Mouse (Mus musculus): ENCODE results near the gene Ugt1a8. TPM values are rescaled to one million over a fixed set of nuclear protein-coding genes. Genes with fewer than 3 reads are reported as not detected.

Gene Ugt1a8
- polyA plus RNA-seq (2017; shearing (Covaris generic)): not detected

DNA sequence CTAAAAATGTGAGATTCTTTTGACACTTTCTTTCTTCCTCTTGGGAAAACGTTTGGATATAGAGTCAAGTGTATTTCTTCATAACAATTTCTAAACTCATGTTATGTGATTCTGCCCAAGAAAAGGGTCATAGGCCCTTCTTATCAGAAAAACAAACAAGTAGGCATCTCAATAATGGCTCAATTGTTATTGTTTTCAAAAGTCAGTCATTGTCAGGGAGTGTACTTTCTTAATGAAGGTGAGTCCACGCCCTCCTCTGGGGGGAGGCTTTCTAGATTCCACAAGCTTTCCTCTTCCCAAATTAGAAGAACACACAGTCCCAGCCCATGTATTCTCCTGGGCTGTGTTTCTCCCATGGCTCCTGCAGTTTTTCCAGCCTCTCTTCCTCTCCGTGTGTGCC, at the start of gene Ugt1a8:
TSS of gene Ugt1a8 (plus strand) at position 301 of the 400 bp plus-strand sequence.

DNA sequence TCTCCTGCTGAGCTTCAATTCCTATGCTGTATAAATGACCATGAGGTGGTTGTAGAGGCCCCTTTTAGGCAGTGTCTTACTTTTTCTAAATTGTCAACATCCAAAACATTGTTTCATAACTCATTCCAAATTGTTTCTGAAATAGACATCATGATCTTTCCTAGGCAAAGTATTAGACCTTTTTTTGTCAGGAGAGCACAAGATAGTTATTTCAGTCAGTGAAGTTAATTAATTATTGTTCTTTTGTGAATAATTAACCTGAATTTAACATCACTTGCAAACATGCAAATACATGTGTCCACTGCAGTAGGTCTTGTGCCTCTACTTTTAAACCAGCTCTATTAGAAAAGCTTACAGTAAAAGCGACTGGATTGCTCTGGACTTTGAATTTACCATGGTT, 32.5 kb upstream of the Ugt1a8 start, which contains the start of gene Ugt1a10:
TSS of gene Ugt1a10 (plus strand) at position 301 of the 400 bp plus-strand sequence.

DNA sequence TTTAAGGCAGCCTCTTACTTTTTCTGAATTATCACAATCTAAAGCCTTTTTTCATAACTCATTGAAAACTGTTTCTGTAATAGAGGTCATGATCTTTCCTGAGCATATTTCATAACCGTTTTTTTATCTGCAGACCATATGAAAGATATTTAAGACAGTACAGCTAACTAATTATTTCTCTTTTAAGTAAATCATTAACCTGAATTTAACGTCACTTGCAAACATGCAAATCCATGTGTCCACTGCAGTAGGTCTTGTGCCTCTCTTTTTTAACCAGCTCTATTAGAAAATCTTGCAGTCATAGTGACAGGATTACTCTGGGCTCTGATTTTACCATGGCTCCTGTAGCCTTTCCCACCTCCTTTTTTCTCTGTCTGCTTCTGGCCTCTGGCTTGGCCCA, 17.1 kb upstream of the Ugt1a8 start, which contains the start of gene Ugt1a9:
TSS of gene Ugt1a9 (plus strand) at position 306 of the 400 bp plus-strand sequence.

DNA sequence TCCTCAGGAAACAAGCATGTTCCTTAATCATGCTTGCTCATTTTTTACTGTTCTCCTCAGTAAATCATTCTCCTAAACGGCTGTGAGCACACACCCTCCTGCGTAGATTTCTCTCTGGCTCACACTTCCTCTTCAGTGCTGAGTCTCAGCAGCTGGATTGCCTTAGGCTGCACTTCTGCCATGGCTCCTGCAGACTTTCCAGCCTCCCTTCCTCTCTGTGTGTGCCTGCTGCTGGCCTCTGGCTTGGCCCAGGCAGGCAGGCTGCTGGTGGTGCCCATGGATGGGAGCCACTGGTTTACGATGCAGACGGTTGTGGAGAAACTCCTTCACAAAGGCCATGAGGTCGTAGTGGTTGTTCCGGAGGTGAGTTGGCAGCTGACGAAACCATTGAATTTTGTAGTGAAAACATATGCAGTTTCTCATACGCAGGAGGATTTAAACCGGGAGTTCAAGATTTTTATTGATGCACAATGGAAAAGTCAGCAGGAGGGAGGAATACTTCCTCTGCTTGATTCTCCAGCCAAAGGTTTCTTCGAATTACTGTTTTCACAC, 7.4 kb downstream of the Ugt1a8 start, which contains the start of gene Ugt1a7c:
TSS of gene Ugt1a7c (plus strand) at position 122 of the 552 bp plus-strand sequence.

DNA sequence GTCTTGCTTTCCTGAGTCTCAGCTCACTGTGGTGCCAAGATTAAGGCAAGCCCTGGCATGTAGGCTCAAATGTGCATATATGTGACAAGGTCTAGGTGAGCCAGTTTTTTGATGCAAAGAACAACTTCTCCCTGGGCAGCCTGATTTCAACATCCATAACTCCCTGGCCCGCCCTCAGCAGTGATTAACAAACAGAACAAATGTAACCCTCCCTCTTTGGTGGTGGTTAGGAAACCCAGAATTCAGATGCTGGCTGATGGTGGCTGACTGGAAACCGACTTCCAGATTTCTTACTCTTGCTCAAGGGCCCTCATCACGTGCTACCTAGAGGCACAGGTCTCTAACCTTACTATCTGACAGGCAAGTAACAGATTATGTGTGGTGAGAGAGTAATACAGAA, 15.4 kb downstream of the Ugt1a8 start, which contains the start of gene Ugt1a6b:
TSS of gene Ugt1a6b (plus strand) at position 234 of the 400 bp plus-strand sequence.

DNA sequence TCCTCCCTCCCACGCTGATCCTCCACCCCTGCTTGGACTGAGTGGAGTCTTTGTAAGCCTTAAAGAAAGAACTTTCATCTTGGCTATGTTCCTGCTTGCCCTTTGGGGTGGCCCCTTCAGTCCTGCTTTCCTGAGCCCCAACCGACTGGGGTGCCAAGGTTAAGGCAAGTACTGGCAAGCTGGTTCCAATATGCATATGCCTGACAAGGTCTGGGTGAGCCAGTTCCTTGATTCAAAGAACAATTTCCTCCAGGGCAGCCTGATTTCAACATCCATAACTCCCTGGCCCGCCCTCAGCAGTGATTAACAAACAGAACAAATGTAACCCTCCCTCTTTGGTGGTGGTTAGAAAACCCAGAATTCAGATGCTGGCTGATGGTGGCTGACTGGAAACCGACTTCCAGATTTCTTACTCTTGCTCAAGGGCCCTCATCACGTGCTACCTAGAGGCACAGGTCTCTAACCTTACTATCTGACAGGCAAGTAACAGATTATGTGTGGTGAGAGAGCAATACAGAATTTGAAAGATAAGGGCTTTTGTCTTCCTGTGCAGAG, 46.9 kb downstream of the Ugt1a8 start, which contains the start of gene Ugt1a6a:
TSS of gene Ugt1a6a (plus strand) at position 353 of the 555 bp plus-strand sequence.

DNA sequence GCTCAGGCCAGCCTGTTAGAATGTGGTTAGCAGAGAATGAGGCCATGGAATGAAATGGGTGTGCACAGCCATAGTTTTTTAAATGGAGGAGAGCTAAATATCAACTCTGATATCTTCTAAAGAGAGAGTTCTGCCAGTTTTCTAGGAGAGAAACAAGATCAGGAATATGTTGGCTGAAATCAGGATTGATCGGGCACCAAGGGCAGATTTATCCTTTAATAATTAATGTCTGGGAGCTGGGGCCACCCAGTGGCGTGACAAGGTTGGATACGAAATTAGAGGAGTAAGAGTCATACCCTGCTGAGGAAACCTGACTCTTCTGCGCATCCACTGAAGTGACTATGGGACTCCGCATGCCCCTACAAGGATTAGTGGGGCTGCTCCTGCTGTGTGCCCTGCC, 78.1 kb downstream of the Ugt1a8 start, which contains the start of gene Ugt1a5:
TSS of gene Ugt1a5 (plus strand) at position 302 of the 400 bp plus-strand sequence.

DNA sequence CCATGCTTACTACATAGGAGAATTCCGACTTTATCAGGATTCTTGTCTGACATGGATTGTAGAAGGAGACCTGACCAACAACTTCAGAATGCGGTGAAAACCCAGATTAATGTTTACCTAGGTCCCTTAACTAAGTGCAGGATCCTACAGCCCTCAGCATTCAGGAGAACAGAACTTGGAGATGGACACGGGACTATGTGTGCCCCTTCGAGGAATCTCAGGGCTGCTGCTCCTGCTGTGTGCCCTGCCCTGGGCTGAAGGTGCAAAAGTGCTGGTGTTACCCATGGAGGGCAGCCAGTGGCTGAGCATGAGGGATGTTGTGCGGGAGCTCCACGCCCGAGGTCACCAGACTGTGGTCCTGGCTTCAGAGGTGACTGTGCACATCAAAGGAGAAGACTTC, 112.8 kb downstream of the Ugt1a8 start, which contains the start of gene Ugt1a2:
TSS of gene Ugt1a2 (plus strand) at position 146 of the 400 bp plus-strand sequence.

DNA sequence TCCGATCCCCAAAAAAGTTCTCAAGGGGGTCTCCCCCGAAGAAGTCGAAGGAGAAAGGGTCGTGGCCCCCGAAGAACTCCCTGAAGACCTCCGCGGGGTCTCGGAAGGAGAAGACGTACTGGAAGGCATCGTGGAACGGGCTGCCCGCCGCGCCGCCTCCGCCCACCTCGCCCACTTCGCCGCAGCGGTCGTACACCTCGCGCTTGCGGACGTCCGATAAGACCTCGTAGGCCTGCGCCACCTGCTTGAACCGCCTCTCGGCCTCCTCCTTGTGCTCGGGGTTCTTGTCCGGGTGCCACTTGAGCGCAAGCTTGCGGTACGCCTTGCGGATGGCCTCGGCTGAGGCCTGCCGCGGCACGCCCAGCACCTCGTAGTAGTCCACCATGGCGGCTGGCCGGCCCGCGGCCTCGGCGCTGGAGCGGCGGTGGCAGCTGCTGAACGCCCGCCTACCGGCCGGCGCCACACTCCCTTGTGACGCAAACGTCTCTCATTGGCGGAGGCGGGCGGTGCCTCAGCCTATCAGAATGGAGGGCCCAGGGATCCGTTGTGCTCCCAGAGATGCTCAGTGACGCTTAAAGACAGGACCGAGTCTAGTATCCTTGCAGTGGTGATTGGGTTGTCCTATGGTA, 117.8 kb downstream of the Ugt1a8 start, which contains the start of gene Dnajb3:
TSS of gene Dnajb3 (minus strand) at position 489 of the 629 bp plus-strand sequence.

DNA sequence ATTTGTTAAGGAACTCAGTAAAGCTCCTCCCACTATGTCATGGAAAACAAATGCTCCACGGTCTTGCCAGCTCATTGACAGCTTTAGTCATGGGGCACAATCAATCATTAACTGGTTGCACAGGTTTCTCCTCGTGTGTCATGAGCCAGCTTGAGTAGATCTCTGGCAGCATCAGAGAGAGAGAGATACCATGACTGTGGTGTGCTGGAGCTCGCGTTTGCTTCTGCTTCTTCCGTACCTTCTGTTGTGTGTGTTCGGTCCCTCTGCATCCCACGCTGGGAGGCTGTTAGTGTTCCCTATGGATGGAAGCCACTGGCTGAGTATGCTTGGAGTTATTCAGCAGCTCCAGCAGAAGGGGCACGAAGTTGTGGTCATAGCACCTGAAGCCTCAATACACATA, 124.2 kb downstream of the Ugt1a8 start, which contains the start of gene Ugt1a1:
TSS of gene Ugt1a1 (plus strand) at position 148 of the 400 bp plus-strand sequence.

DNA sequence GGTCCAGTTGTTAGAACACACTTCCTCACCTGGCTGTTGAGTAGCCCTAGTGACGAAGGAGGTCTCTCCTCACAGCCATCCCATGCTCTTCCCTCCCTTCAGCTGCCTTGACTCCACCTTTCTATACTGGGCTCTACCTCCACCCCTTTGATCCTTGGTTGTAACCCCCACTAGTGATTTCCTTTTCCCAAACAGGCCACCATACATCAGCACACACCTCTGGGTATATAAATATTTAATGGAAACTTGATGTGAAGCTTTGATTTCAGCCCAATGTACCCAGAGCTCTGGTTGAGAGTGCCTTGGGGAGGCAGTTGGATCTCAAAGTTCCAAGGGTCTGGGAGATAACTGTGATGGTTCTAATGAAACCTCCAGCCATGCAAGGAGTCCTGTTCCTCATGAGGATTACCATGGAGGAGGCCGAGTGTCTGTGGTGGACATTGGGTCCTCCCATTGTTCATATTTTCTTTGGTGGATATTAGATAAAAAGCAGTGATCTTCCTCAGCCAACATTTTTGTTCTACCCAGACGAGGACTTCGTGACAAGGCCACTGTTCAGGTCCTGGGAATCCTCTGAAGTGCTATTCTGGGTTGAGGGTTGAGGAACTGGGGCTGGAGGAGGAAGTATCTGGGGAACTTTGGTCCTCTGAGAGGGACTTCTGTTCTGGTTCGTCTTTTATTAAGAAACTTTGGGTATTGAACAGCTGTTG, 139.2 kb downstream of the Ugt1a8 start, which contains the start of gene Mroh2a:
TSS of gene Mroh2a (plus strand) at position 317 of the 710 bp plus-strand sequence.

Other genes starting within 250 kb of the Ugt1a8 start
- gene Dgkd, start 234.5 kb upstream of the Ugt1a8 start, polyA plus RNA-seq (2017; shearing (Covaris generic)): 61.9 TPM
- 27.2 TPM for gene Usp40, start 79.3 kb upstream of the Ugt1a8 start, polyA plus RNA-seq (2017; shearing (Covaris generic))
- not detected for gene Ugt1a10, start 32.4 kb upstream of the Ugt1a8 start, polyA plus RNA-seq (2017; shearing (Covaris generic))
- not detected for gene Ugt1a9, start 17.0 kb upstream of the Ugt1a8 start, polyA plus RNA-seq (2017; shearing (Covaris generic))
- gene Ugt1a7c, start 7.2 kb downstream of the Ugt1a8 start, polyA plus RNA-seq (2017; shearing (Covaris generic)): 0.89 TPM
- gene Ugt1a6b, start 15.4 kb downstream of the Ugt1a8 start, polyA plus RNA-seq (2017; shearing (Covaris generic)): 0.46 TPM
- 0.45 TPM for gene Ugt1a6a, start 47.0 kb downstream of the Ugt1a8 start, polyA plus RNA-seq (2017; shearing (Covaris generic))
- gene Ugt1a5, start 78.2 kb downstream of the Ugt1a8 start, polyA plus RNA-seq (2017; shearing (Covaris generic)): not detected
- gene Ugt1a2, start 112.8 kb downstream of the Ugt1a8 start, polyA plus RNA-seq (2017; shearing (Covaris generic)): not detected
- 0.94 TPM for gene Dnajb3, start 118.0 kb downstream of the Ugt1a8 start, polyA plus RNA-seq (2017; shearing (Covaris generic))
- not detected for gene Ugt1a1, start 124.1 kb downstream of the Ugt1a8 start, polyA plus RNA-seq (2017; shearing (Covaris generic))
- 1.00 TPM for gene Mroh2a, start 139.2 kb downstream of the Ugt1a8 start, polyA plus RNA-seq (2017; shearing (Covaris generic))
- gene Hjurp, start 189.8 kb downstream of the Ugt1a8 start, polyA plus RNA-seq (2017; shearing (Covaris generic)): 121 TPM
- gene Trpm8, start 189.8 kb downstream of the Ugt1a8 start, polyA plus RNA-seq (2017; shearing (Covaris generic)): not detected